Mouse (Mus musculus): ENCODE measurements around the gene Limch1. TPM values are rescaled to one million over a fixed set of nuclear protein-coding genes. Genes with fewer than 3 reads are reported as not detected.

Limch1 gene
- polyA plus RNA-seq, 1 experiment from 2014 or later: 28.2 TPM

DNA sequence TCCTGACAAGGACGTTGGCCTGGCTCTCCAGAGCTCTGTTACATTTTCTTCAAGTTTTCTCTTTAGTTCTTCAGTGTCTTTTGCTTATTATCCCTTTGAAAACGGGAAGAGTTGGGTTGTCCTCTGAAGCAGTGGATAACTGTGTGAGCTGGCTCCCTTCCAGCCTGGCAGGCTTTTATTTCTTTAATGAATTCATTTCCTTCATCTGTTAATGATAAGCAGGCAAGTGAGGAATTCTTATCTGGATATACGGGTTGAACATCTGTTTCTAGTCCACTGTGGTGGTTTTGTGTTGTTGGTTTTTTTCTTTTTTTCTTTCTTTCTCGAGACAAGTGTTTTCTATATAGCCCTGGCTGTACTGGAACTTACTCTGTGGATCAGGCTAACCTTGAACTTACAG is 22.4 kb downstream of the Limch1 start:
- 0 out of 2 replicates have a peak, but pooled peaks have one; percentile 47 for ATAC-seq (ENCODE audit: insufficient number of reproducible peaks, insufficient read depth, low FRiP score, low read depth)
- Histone ChIP-seq H3K27me3 (ENCODE audit: control insufficient read depth, insufficient read depth, low read length) (0 out of 2 replicates have a peak, but pooled peaks cover 11% of the 10 kb centered on the region), H3K9me3 (ENCODE audit: control insufficient read depth, low read length) (no peaks in the 10 kb centered on the region), H3K4me2 (ENCODE audit: low read length) (no peak overlapping the region), H3K9ac (ENCODE audit: low read length) (no peak overlapping the region), H3K4me1 (ENCODE audit: control insufficient read depth in 2 of 2, insufficient read depth in 2 of 2, low read length in 2 of 2) (peaks cover 0 to 3% of the 10 kb centered on the region in 2 experiments; a peak in 3 of 4 replicates), H3K36me3 (ENCODE audit: control insufficient read depth, insufficient read depth, low read length) (no peaks in the 10 kb centered on the region), H3K27ac (replicated peaks in 1 of 2; ENCODE audit: control insufficient read depth in 1 of 2, insufficient read depth in 1 of 2, low read depth in 2 of 2, low read length in 2 of 2) (no peak overlapping the region; a peak in 1 of 4 replicates), H3K4me3 (ENCODE audit: control insufficient read depth in 1 of 2, insufficient read depth in 1 of 2, low read depth in 1 of 2, low read length in 2 of 2) (no peak overlapping the region)
- WGBS: 26% methylated on average over 4 of the region's 4 CpGs

DNA sequence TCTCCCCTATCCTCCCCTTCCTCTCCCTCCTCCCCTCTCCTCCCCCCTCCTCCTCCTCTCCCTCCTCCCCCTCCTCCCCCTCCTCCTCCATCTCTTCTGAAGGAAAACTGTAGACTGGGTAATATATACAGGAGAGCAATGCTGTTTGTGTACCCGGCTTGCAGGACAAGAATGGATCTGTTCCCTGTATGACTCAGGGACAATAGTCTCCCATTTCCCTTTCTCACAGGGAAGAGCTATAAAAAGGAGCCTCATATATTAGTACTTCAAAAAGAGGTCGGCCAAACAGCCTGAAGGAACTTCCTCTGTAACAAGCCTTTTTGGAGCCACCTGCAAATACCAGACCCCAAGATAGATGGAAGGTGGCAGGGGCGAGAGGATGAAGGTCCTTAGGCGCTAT is 23.4 kb downstream of the Limch1 start:
- H3K27ac ChIP-seq (replicated peaks in 1 of 2; ENCODE audit: control insufficient read depth in 1 of 2, insufficient read depth in 1 of 2, low read depth in 2 of 2, low read length in 2 of 2): no peak overlapping the region
- H3K4me1 ChIP-seq (ENCODE audit: control insufficient read depth in 2 of 2, insufficient read depth in 2 of 2, low read length in 2 of 2): peaks cover 0 to 3% of the 10 kb centered on the region in 2 experiments; a peak in 3 of 4 replicates
- 0 out of 2 replicates have a peak, but pooled peaks cover 13% of the 10 kb centered on the region for H3K27me3 ChIP-seq (ENCODE audit: control insufficient read depth, insufficient read depth, low read length)
- H3K4me3 ChIP-seq (ENCODE audit: control insufficient read depth in 1 of 2, insufficient read depth in 1 of 2, low read depth in 1 of 2, low read length in 2 of 2): no peak overlapping the region
- H3K9me3 ChIP-seq (ENCODE audit: control insufficient read depth, low read length): no peaks in the 10 kb centered on the region
- no peaks in the 10 kb centered on the region for H3K36me3 ChIP-seq (ENCODE audit: control insufficient read depth, insufficient read depth, low read length)
- H3K9ac ChIP-seq (ENCODE audit: low read length): no peak overlapping the region
- 58% methylated on average over 4 of the region's 4 CpGs for WGBS
- H3K4me2 ChIP-seq (ENCODE audit: low read length): no peak overlapping the region
- no peak for ATAC-seq (ENCODE audit: insufficient number of reproducible peaks, insufficient read depth, low FRiP score, low read depth)

- Histone ChIP-seq H3K4me3 (ENCODE audit: control insufficient read depth in 1 of 2, insufficient read depth in 1 of 2, low read depth in 1 of 2, low read length in 2 of 2) (no peak overlapping the region), H3K9ac (ENCODE audit: low read length) (no peak overlapping the region), H3K27ac (replicated peaks in 1 of 2; ENCODE audit: control insufficient read depth in 1 of 2, insufficient read depth in 1 of 2, low read depth in 2 of 2, low read length in 2 of 2) (no peak overlapping the region), H3K9me3 (ENCODE audit: control insufficient read depth, low read length) (no peaks in the 10 kb centered on the region), H3K4me1 (ENCODE audit: control insufficient read depth in 2 of 2, insufficient read depth in 2 of 2, low read length in 2 of 2) (peaks cover 0 to 3% of the 10 kb centered on the region in 2 experiments; a peak in 3 of 4 replicates), H3K36me3 (ENCODE audit: control insufficient read depth, insufficient read depth, low read length) (no peaks in the 10 kb centered on the region), H3K27me3 (ENCODE audit: control insufficient read depth, insufficient read depth, low read length) (0 out of 2 replicates have a peak, but pooled peaks cover 11% of the 10 kb centered on the region), H3K4me2 (ENCODE audit: low read length) (no peak overlapping the region)
- ATAC-seq (ENCODE audit: insufficient number of reproducible peaks, insufficient read depth, low FRiP score, low read depth): no peak
- WGBS: 84% methylated on average over 5 of the region's 5 CpGs
Observed at GRCm38 (mm10) chr5:66769558-66769957, 23.9 kb downstream of the Limch1 start.

DNA sequence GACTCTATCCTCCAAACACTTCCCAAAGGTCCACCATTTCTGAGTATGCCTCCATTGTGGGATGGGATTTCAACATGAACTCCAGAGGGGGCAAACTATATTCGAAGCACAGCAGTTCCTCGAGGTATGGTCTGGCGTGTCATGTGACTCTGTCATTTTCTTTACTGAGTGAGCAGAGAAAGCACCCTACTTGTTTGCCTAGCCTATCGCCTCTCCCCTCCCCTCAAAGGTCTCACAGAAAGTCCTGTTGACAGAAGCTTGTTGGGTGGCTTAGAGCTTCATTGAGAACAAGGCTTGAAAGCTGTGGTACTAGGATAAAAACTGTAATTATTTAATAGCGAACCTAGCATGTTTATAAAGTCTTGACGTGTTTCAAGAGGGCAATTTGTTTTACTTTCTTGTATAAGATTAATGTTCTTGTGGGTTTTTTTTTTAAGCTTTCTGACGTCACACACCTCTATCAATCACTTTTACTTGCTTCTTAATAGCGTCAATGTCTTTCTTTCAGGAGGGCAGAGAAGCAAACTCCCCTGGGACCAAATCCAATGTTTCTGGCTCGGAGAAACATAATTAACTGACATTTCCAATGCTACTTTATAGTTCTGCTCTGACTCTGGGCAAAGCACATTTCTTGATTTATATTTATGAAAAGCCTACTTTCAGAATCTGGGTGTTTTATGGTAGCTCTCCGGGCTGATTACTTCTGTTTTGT is 32.5 kb downstream of the Limch1 start:
- Histone ChIP-seq H3K9ac (ENCODE audit: low read length) (no peak overlapping the region), H3K4me3 (ENCODE audit: control insufficient read depth in 1 of 2, insufficient read depth in 1 of 2, low read depth in 1 of 2, low read length in 2 of 2) (no peak overlapping the region), H3K9me3 (ENCODE audit: control insufficient read depth, low read length) (0 out of 2 replicates have a peak, but pooled peaks cover 4% of the 10 kb centered on the region), H3K27ac (replicated peaks in 1 of 2; ENCODE audit: control insufficient read depth in 1 of 2, insufficient read depth in 1 of 2, low read depth in 2 of 2, low read length in 2 of 2) (no peak overlapping the region), H3K27me3 (ENCODE audit: control insufficient read depth, insufficient read depth, low read length) (0 out of 2 replicates have a peak, but pooled peaks cover 4% of the 10 kb centered on the region), H3K4me2 (ENCODE audit: low read length) (no peak overlapping the region), H3K4me1 (ENCODE audit: control insufficient read depth in 2 of 2, insufficient read depth in 2 of 2, low read length in 2 of 2) (no peaks in the 10 kb centered on the region), H3K36me3 (ENCODE audit: control insufficient read depth, insufficient read depth, low read length) (no peaks in the 10 kb centered on the region)
- 74% methylated on average over 10 of the region's 10 CpGs for WGBS
- no peak for ATAC-seq (ENCODE audit: insufficient number of reproducible peaks, insufficient read depth, low FRiP score, low read depth)

DNA sequence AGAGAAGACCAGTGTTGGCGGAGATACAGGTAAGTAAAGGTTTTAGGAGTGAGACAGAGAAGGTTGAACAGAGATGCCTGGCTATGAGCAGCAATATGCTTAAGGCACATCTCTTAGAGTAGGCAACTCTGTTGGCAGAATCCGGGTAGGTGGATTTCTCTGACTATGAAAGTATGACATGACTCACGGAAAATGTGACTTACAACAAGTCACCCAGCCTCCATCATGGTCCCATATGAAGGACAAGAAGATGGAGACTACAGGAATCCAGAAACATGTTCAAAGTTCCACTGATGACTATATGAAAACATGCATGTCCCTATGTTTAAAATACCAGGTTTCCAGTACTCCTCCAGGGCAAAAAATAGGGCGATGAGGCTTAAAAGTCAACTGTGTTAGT is 34.7 kb downstream of the Limch1 start:
- 86% methylated on average over 4 of the region's 4 CpGs for WGBS
- H3K27me3 ChIP-seq (ENCODE audit: control insufficient read depth, insufficient read depth, low read length): no peaks in the 10 kb centered on the region

DNA sequence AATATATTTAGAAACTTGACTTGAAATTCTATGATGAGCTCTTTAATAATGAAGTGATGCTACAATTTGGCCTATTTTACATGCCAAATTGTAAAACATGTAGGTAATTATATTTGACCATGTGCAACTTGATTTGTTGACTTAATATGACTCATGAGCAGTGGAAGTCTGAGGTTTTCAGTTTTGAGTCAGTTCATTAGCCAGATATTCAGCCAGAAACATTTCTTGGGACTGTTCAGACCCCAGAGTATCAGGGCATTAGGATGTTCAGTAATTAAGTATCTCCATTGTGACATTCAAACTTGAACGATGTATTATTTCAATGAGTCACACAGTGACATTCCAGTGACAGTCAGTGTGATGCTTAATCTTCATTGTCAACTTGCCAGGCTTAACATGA is 35.9 kb downstream of the Limch1 start:
- H3K9ac ChIP-seq (ENCODE audit: low read length): no peak overlapping the region
- H3K9me3 ChIP-seq (ENCODE audit: control insufficient read depth, low read length): 0 out of 2 replicates have a peak, but pooled peaks cover 4% of the 10 kb centered on the region
- no peaks in the 10 kb centered on the region for H3K36me3 ChIP-seq (ENCODE audit: control insufficient read depth, insufficient read depth, low read length)
- no peak overlapping the region for H3K4me2 ChIP-seq (ENCODE audit: low read length)
- WGBS: 69% methylated on average over 1 of the region's 1 CpGs
- no peak for ATAC-seq (ENCODE audit: insufficient number of reproducible peaks, insufficient read depth, low FRiP score, low read depth)
- no peak overlapping the region for H3K27ac ChIP-seq (replicated peaks in 1 of 2; ENCODE audit: control insufficient read depth in 1 of 2, insufficient read depth in 1 of 2, low read depth in 2 of 2, low read length in 2 of 2)
- H3K27me3 ChIP-seq (ENCODE audit: control insufficient read depth, insufficient read depth, low read length): no peaks in the 10 kb centered on the region
- H3K4me3 ChIP-seq (ENCODE audit: control insufficient read depth in 1 of 2, insufficient read depth in 1 of 2, low read depth in 1 of 2, low read length in 2 of 2): no peak overlapping the region
- no peaks in the 10 kb centered on the region for H3K4me1 ChIP-seq (ENCODE audit: control insufficient read depth in 2 of 2, insufficient read depth in 2 of 2, low read length in 2 of 2)

More for the DNA sequence above, 34.7 kb downstream of the Limch1 start:
- no peak overlapping the region for H3K4me3 ChIP-seq (ENCODE audit: control insufficient read depth in 1 of 2, insufficient read depth in 1 of 2, low read depth in 1 of 2, low read length in 2 of 2)
- H3K36me3 ChIP-seq (ENCODE audit: control insufficient read depth, insufficient read depth, low read length): no peaks in the 10 kb centered on the region
- no peak overlapping the region for H3K27ac ChIP-seq (replicated peaks in 1 of 2; ENCODE audit: control insufficient read depth in 1 of 2, insufficient read depth in 1 of 2, low read depth in 2 of 2, low read length in 2 of 2)
- no peak for ATAC-seq (ENCODE audit: insufficient number of reproducible peaks, insufficient read depth, low FRiP score, low read depth)
- H3K4me1 ChIP-seq (ENCODE audit: control insufficient read depth in 2 of 2, insufficient read depth in 2 of 2, low read length in 2 of 2): no peaks in the 10 kb centered on the region
- 0 out of 2 replicates have a peak, but pooled peaks cover 4% of the 10 kb centered on the region for H3K9me3 ChIP-seq (ENCODE audit: control insufficient read depth, low read length)
- H3K4me2 ChIP-seq (ENCODE audit: low read length): no peak overlapping the region
- no peak overlapping the region for H3K9ac ChIP-seq (ENCODE audit: low read length)

GRCm38 (mm10) chr5:66782851-66783250 is 37.2 kb downstream of the Limch1 start:
- ATAC-seq (ENCODE audit: insufficient number of reproducible peaks, insufficient read depth, low FRiP score, low read depth): no peak
- Histone ChIP-seq H3K4me1 (ENCODE audit: control insufficient read depth in 2 of 2, insufficient read depth in 2 of 2, low read length in 2 of 2) (no peaks in the 10 kb centered on the region), H3K4me2 (ENCODE audit: low read length) (no peak overlapping the region), H3K27me3 (ENCODE audit: control insufficient read depth, insufficient read depth, low read length) (no peaks in the 10 kb centered on the region), H3K4me3 (ENCODE audit: control insufficient read depth in 1 of 2, insufficient read depth in 1 of 2, low read depth in 1 of 2, low read length in 2 of 2) (no peak overlapping the region), H3K9ac (ENCODE audit: low read length) (no peak overlapping the region), H3K36me3 (ENCODE audit: control insufficient read depth, insufficient read depth, low read length) (no peaks in the 10 kb centered on the region), H3K27ac (replicated peaks in 1 of 2; ENCODE audit: control insufficient read depth in 1 of 2, insufficient read depth in 1 of 2, low read depth in 2 of 2, low read length in 2 of 2) (no peak overlapping the region), H3K9me3 (ENCODE audit: control insufficient read depth, low read length) (0 out of 2 replicates have a peak, but pooled peaks cover 4% of the 10 kb centered on the region)
- WGBS: 85% methylated on average over 2 of the region's 2 CpGs

All from heart, embryonic 14.5 days (tissue).